11 mouse cellular contexts compared by ENCODE assay signal in genomic region chr6:34548406-34548990, GRCm38 (mm10). TPM values are rescaled to one million over a fixed set of nuclear protein-coding genes. Genes with fewer than 3 reads are reported as not detected.
A peak's percentile ranks its signal among the peaks of the same experiment; 100 is the strongest.
DNase-seq lines count a peak whose midpoint lies in the region; ATAC-seq and TF ChIP-seq lines count a peak whose summit lies in the region.
"Had no signal": no experiment of that assay in that cellular context is flagged by ENCODE, and none has a peak within 500 bp of the region (broad histone marks: within the 10 kb centered on the region; RNA-seq: fewer than 3 reads in every experiment).

No protein-coding gene starts in this region.

- H3K27ac ChIP-seq in hindbrain, embryonic 13.5 days = 0 out of 2 replicates have a peak overlapping the region, but pooled peaks have one; percentile 36
- H3K27ac ChIP-seq in hindbrain, embryonic 12.5 days = no peak overlapping the region
- H3K27ac ChIP-seq: layer of hippocampus, adult 2 months; liver, embryonic 15.5 days; midbrain, embryonic 13.5 days had no signal

- H3K4me3 ChIP-seq in hindbrain, embryonic 13.5 days = no peak overlapping the region
- no peak overlapping the region for H3K4me3 ChIP-seq in hindbrain, embryonic 12.5 days
- peak overlapping the region; percentile 50; the same call in 1 of the 2 replicates for H3K4me3 ChIP-seq in E14TG2a.4 (replicated peaks; ENCODE audit: low read length)
- H3K4me3 ChIP-seq: layer of hippocampus, adult 2 months; liver, embryonic 15.5 days; midbrain, embryonic 13.5 days had no signal

- peaks cover 24% of the 10 kb centered on the region for H3K4me1 ChIP-seq in hindbrain, embryonic 13.5 days (replicated peaks)
- peaks cover 11% of the 10 kb centered on the region for H3K4me1 ChIP-seq in hindbrain, embryonic 12.5 days
- H3K4me1 ChIP-seq in E14TG2a.4 (replicated peaks; ENCODE audit: low read depth, low read length) = peaks cover 11% of the 10 kb centered on the region
- H3K4me1 ChIP-seq: liver, embryonic 15.5 days had no signal

- ATAC-seq in hindbrain, embryonic 13.5 days (ENCODE audit: low FRiP score) = no peak
- ATAC-seq in hindbrain, embryonic 12.5 days (ENCODE audit: low FRiP score) = no peak
- ATAC-seq in granulocyte monocyte progenitor cell, adult 5-6 weeks (replicated peaks; ENCODE audit: poor library complexity, severe bottlenecking) = no peak
- ATAC-seq: midbrain, embryonic 13.5 days had no signal

- no peak overlapping the region for H3K9ac ChIP-seq in hindbrain, embryonic 13.5 days
- H3K9ac ChIP-seq in hindbrain, embryonic 12.5 days = no peak overlapping the region
- H3K9ac ChIP-seq: liver, embryonic 15.5 days; midbrain, embryonic 13.5 days had no signal

- H3K27me3 ChIP-seq in hindbrain, embryonic 13.5 days = no peaks in the 10 kb centered on the region
- H3K27me3 ChIP-seq in hindbrain, embryonic 12.5 days = no peaks in the 10 kb centered on the region
- 0 out of 2 replicates have a peak, but pooled peaks cover 3% of the 10 kb centered on the region for H3K27me3 ChIP-seq in E14TG2a.4 (ENCODE audit: insufficient read depth, low read length)
- H3K27me3 ChIP-seq: liver, embryonic 15.5 days; midbrain, embryonic 13.5 days had no signal

- peak; percentile 28 for DNase-seq in brain, embryonic 14.5 days (ENCODE audit: low read depth)
- peak; percentile 64 for DNase-seq in lung, postnatal 10 days
- DNase-seq in spleen, postnatal 10 days (ENCODE audit: low spot score in 2 of 2) = no peak
- DNase-seq in adrenal gland, adult 8-10 months = no peak

- no peaks in the 10 kb centered on the region for H3K36me3 ChIP-seq in hindbrain, embryonic 13.5 days
- H3K36me3 ChIP-seq in hindbrain, embryonic 12.5 days = no peaks in the 10 kb centered on the region
- no peaks in the 10 kb centered on the region for H3K36me3 ChIP-seq in E14TG2a.4 (ENCODE audit: insufficient read depth, low read length)
- H3K36me3 ChIP-seq: liver, embryonic 15.5 days; midbrain, embryonic 13.5 days had no signal

- WGBS in hindbrain, embryonic 13.5 days = 53% methylated on average over 13 of the region's 13 CpGs
- WGBS in hindbrain, embryonic 12.5 days = 52% methylated on average over 13 of the region's 13 CpGs

- no peak overlapping the region for H3K4me2 ChIP-seq in hindbrain, embryonic 13.5 days
- H3K4me2 ChIP-seq in hindbrain, embryonic 12.5 days (replicated peaks) = no peak overlapping the region
- H3K4me2 ChIP-seq: liver, embryonic 15.5 days; midbrain, embryonic 13.5 days had no signal

- no peak for TF ChIP-seq CTCF in E14TG2a.4 (conservative IDR thresholded peaks at IDR 0.05; ENCODE audit: low read length)
- TF ChIP-seq CTCF in brain, embryonic 14.5 days (IDR thresholded peaks at IDR 0.05; ENCODE audit: borderline replicate concordance, extremely low read depth, insufficient read depth, insufficient read length) = no peak

- TF ChIP-seq POLR2A in brain, embryonic 14.5 days (IDR thresholded peaks at IDR 0.05; ENCODE audit: borderline replicate concordance, extremely low read depth, insufficient read depth, insufficient read length, poor library complexity, severe bottlenecking) = no peak

- no peaks in the 10 kb centered on the region for H3K9me3 ChIP-seq in hindbrain, embryonic 13.5 days
- peaks cover 5% of the 10 kb centered on the region for H3K9me3 ChIP-seq in hindbrain, embryonic 12.5 days (replicated peaks)
- H3K9me3 ChIP-seq in E14TG2a.4 (ENCODE audit: low read length) = no peaks in the 10 kb centered on the region
- H3K9me3 ChIP-seq: liver, embryonic 15.5 days; midbrain, embryonic 13.5 days had no signal

RNA-seq across cellular contexts. Expression of gene Cald1, which starts 49.8 kb away (rescaled TPM):
- 80.0 and 84.0 TPM in 2 replicates for polyA plus RNA-seq in hindbrain, embryonic 13.5 days (2015; fragmentation: Nextera tagmentation; extraction: Ambion mirVana)
- polyA plus RNA-seq in hindbrain, embryonic 12.5 days (2016; fragmentation: Nextera tagmentation; extraction: Ambion mirVana) = 175 and 198 TPM in 2 replicates
- 32.9 and 46.2 TPM in 2 replicates for polyA plus RNA-seq in brain, embryonic 14.5 days (2012; rRNA removed)
- 10 to 100 TPM; 62.2 to 88.3 (median 71.2) TPM for total RNA-seq in adrenal gland, adult 8-10 months (2022)
- not detected in 2 replicates for total RNA-seq in granulocyte monocyte progenitor cell, adult 5-6 weeks (2014; fragmentation: Nextera tagmentation)
- total RNA-seq in granulocyte monocyte progenitor cell, adult 5-6 weeks (2017) = 0.39 and 0.77 TPM in 2 replicates

Comparison
In these comparisons a context has a peak if more than half of its experiments do, and no peak if none do; other contexts are left out.
1. DNase-seq: peak in brain, embryonic 14.5 days (single experiment) and lung, postnatal 10 days (single experiment); none in spleen, postnatal 10 days (0 of 2) and adrenal gland, adult 8-10 months (single experiment).